Comparison of ENCODE assay signal across 10 mouse cellular contexts in genomic region chr14:79873062-79873461, GRCm38 (mm10).
DNase-seq lines count a peak whose midpoint lies in the region; ATAC-seq and TF ChIP-seq lines count a peak whose summit lies in the region.
"Had no signal": no experiment of that assay in that cellular context is flagged by ENCODE, and none has a peak within 500 bp of the region (broad histone marks: within the 10 kb centered on the region; RNA-seq: fewer than 3 reads in every experiment).

No protein-coding gene starts in this region.

- H3K4me1 ChIP-seq in embryonic facial prominence, embryonic 14.5 days (ENCODE audit: control insufficient read depth, insufficient read depth, low read length): no peaks in the 10 kb centered on the region
- peaks cover 17% of the 10 kb centered on the region; the same call in 1 of the 2 replicates for H3K4me1 ChIP-seq in hindbrain, embryonic 14.5 days (replicated peaks; ENCODE audit: control insufficient read depth, insufficient read depth, low read length)
- H3K4me1 ChIP-seq: lung, embryonic 15.5 days had no signal

- no peak for TF ChIP-seq CTCF in brain, embryonic 14.5 days (IDR thresholded peaks at IDR 0.05; ENCODE audit: borderline replicate concordance, extremely low read depth, insufficient read depth, insufficient read length)

- no peaks in the 10 kb centered on the region for H3K36me3 ChIP-seq in embryonic facial prominence, embryonic 14.5 days (ENCODE audit: control insufficient read depth, insufficient read depth, low read length)
- no peaks in the 10 kb centered on the region for H3K36me3 ChIP-seq in hindbrain, embryonic 14.5 days (replicated peaks; ENCODE audit: control insufficient read depth, insufficient read depth)
- H3K36me3 ChIP-seq: lung, embryonic 15.5 days had no signal

- no peak overlapping the region for H3K27ac ChIP-seq in embryonic facial prominence, embryonic 14.5 days (replicated peaks; ENCODE audit: low read depth, low read length)
- H3K27ac ChIP-seq in hindbrain, embryonic 14.5 days: peak overlapping the region; percentile 23
- H3K27ac ChIP-seq: lung, embryonic 15.5 days had no signal

- no peak overlapping the region for H3K4me3 ChIP-seq in embryonic facial prominence, embryonic 14.5 days (ENCODE audit: low read depth, low read length)
- no peak overlapping the region for H3K4me3 ChIP-seq in hindbrain, embryonic 14.5 days (replicated peaks; ENCODE audit: low read length)
- H3K4me3 ChIP-seq: lung, embryonic 15.5 days had no signal

- peak; percentile 85 for ATAC-seq in embryonic facial prominence, embryonic 14.5 days (ENCODE audit: low read depth)
- peak; percentile 69 for ATAC-seq in hindbrain, embryonic 14.5 days (ENCODE audit: low FRiP score)
- no peak for ATAC-seq in inflammation-experienced regulatory T-cells, adult 6 months

- no peaks in the 10 kb centered on the region for H3K9me3 ChIP-seq in embryonic facial prominence, embryonic 14.5 days (ENCODE audit: control insufficient read depth, low read length)
- H3K9me3 ChIP-seq in hindbrain, embryonic 14.5 days (ENCODE audit: control insufficient read depth, low read length): no peaks in the 10 kb centered on the region
- H3K9me3 ChIP-seq: lung, embryonic 15.5 days had no signal

- no peak overlapping the region for H3K4me2 ChIP-seq in embryonic facial prominence, embryonic 14.5 days (ENCODE audit: low read depth, low read length)
- no peak overlapping the region for H3K4me2 ChIP-seq in hindbrain, embryonic 14.5 days (replicated peaks)
- H3K4me2 ChIP-seq: lung, embryonic 15.5 days had no signal

- no peak for TF ChIP-seq POLR2A in brain, embryonic 14.5 days (IDR thresholded peaks at IDR 0.05; ENCODE audit: borderline replicate concordance, extremely low read depth, insufficient read depth, insufficient read length, poor library complexity, severe bottlenecking)

- peak; percentile 92 for DNase-seq in brain, embryonic 14.5 days (ENCODE audit: low read depth)
- DNase-seq in embryonic facial prominence, embryonic 14.5 days (ENCODE audit: low spot score): peak; percentile 66
- peak; percentile 65 for DNase-seq in hindbrain, embryonic 14.5 days (ENCODE audit: low spot score)
- peak; percentile 68 for DNase-seq in mesoderm, embryonic 11.5 days (ENCODE audit: low read depth, low spot score)
- DNase-seq in spleen, postnatal 14 days (ENCODE audit: low spot score in 2 of 2): no peak
- no peak for DNase-seq in ovary, adult 18-20 months (ENCODE audit: low spot score)
- DNase-seq in adrenal gland, adult 8-10 months: no peak
- DNase-seq: adrenal gland, adult 2 months had no signal

- H3K27me3 ChIP-seq in embryonic facial prominence, embryonic 14.5 days (replicated peaks; ENCODE audit: control insufficient read depth, insufficient read depth, low read length): no peaks in the 10 kb centered on the region
- H3K27me3 ChIP-seq in hindbrain, embryonic 14.5 days (ENCODE audit: control insufficient read depth, insufficient read depth, low read length): peaks cover 9% of the 10 kb centered on the region; the same call in 1 of the 2 replicates
- H3K27me3 ChIP-seq: lung, embryonic 15.5 days had no signal

- H3K9ac ChIP-seq in embryonic facial prominence, embryonic 14.5 days (ENCODE audit: low read depth, low read length): no peak overlapping the region
- no peak overlapping the region for H3K9ac ChIP-seq in hindbrain, embryonic 14.5 days
- H3K9ac ChIP-seq: lung, embryonic 15.5 days had no signal

- 47% methylated on average over 13 of the region's 13 CpGs for WGBS in embryonic facial prominence, embryonic 14.5 days
- 16% methylated on average over 13 of the region's 13 CpGs for WGBS in hindbrain, embryonic 14.5 days

Comparison
In these comparisons a context has a peak if more than half of its experiments do, and no peak if none do; other contexts are left out.
1. DNase-seq: peak in brain, embryonic 14.5 days (single experiment), embryonic facial prominence, embryonic 14.5 days (single experiment), hindbrain, embryonic 14.5 days (single experiment) and mesoderm, embryonic 11.5 days (single experiment); none in spleen, postnatal 14 days (0 of 2), ovary, adult 18-20 months (single experiment) and adrenal gland, adult 8-10 months (single experiment).